Mouse (Mus musculus) intestine, embryonic 14.5 days (tissue): ENCODE data around the gene Nfib. TPM values are rescaled to one million over a fixed set of nuclear protein-coding genes. Genes with fewer than 3 reads are reported as not detected.

Source experiments
- ATAC-seq: fragments of 200-750 bp; cut with Nextera tagmentation; replicated peaks from 2 replicates; pipeline ENCODE4 v1.8.0; 2017; ENCODE audit warnings: low read depth, moderate number of reproducible peaks, moderate TSS enrichment, moderate library complexity; ENCODE audit not compliant: low FRiP score, low TSS enrichment
- DNase-seq: peaks from one replicate; pipeline ENCODE4 v3.0.0-alpha.2; 2018; ENCODE audit warnings: low spot score
- H3K27ac ChIP-seq: fragments of 300-500 bp; sonication (generic); 2 replicates; pipeline ENCODE4 v1.5.1; 2014; ENCODE audit warnings: low read depth, mild to moderate bottlenecking, control low read depth
- H3K27me3 ChIP-seq: fragments of 300-500 bp; sonication (generic); replicated peaks from 2 replicates; pipeline ENCODE4 v1.6.1; 2014; ENCODE audit warnings: low read length, control low read depth; ENCODE audit not compliant: control insufficient read depth, insufficient read depth
- H3K36me3 ChIP-seq: fragments of 300-500 bp; sonication (generic); 2 replicates; pipeline ENCODE4 v1.6.1; 2014; ENCODE audit warnings: low read length, control low read depth; ENCODE audit not compliant: control insufficient read depth, insufficient read depth
- H3K4me1 ChIP-seq: fragments of 300-500 bp; sonication (generic); replicated peaks from 2 replicates; pipeline ENCODE4 v1.6.1; 2014; ENCODE audit warnings: low read length, control low read depth, mixed read lengths; ENCODE audit not compliant: control insufficient read depth, insufficient read depth
- H3K4me2 ChIP-seq: fragments of 300-500 bp; sonication (generic); 2 replicates; pipeline ENCODE4 v1.6.1; 2014; ENCODE audit warnings: low read length
- H3K4me3 ChIP-seq: fragments of 300-500 bp; sonication (generic); 2 replicates; pipeline ENCODE4 v1.5.1; 2014; ENCODE audit warnings: low read depth, low read length, control low read depth, mixed read lengths
- H3K9ac ChIP-seq: fragments of 300-500 bp; sonication (generic); 2 replicates; pipeline ENCODE4 v1.6.1; 2014; ENCODE audit warnings: mild to moderate bottlenecking, low read length
- H3K9me3 ChIP-seq: fragments of 300-500 bp; sonication (generic); 2 replicates; pipeline ENCODE4 v1.6.1; 2016; ENCODE audit warnings: low read length, control low read depth; ENCODE audit not compliant: control insufficient read depth
- WGBS: fragments of 180-500 bp; shearing (Covaris S2); extraction: QIAGEN DNeasy Blood & Tissue Kit; methylation state at CpG from one replicate; pipeline ENCODE4 v1.1.7; 2014; 5-methylcytosine and 5-hydroxymethylcytosine counted together
- polyA plus RNA-seq: library from polyadenylated mRNA; unstranded; fragments of >200 nt; fragmentation: Nextera tagmentation; extraction: Ambion mirVana; gene quantifications from 2 replicates; pipeline ENCODE4 v1.2.1, GENCODE M21; 2014

Nfib gene
- polyA plus RNA-seq, 1 experiment from 2014 or later, result 61.7 TPM

DNA sequence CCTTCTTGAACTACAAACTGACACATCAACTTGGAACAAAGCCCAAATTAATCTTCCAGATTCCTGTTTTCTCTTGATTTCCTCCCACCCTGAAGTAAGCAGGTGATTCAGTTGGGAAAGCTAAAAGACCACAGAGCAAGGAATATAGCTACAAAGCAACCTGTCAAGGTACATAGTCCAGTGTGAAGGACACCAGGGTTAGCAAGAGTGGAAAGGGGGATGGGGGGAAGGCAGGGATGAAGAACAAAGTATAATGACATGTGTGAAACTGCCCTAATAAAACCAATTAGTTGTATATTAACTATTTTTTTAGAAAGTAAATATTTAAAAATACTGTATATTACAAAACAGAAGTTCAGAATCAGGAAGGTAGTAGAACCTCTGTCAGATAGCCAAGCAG, 325.0 kb downstream of the Nfib start:
- DNase-seq, result no peak
- no peak overlapping the region for H3K27ac ChIP-seq
- H3K9ac ChIP-seq, result no peak overlapping the region
- ATAC-seq, result no peak
- H3K9me3 ChIP-seq, result no peaks in the 10 kb centered on the region
- peaks cover 7% of the 10 kb centered on the region for H3K4me1 ChIP-seq
- no peaks in the 10 kb centered on the region for H3K27me3 ChIP-seq
- no peak overlapping the region for H3K4me2 ChIP-seq
- 0 out of 2 replicates have a peak, but pooled peaks cover 4% of the 10 kb centered on the region for H3K36me3 ChIP-seq
- H3K4me3 ChIP-seq, result no peak overlapping the region

- Histone ChIP-seq H3K9ac (no peak overlapping the region), H3K27ac (no peak overlapping the region), H3K4me2 (no peak overlapping the region), H3K4me3 (no peak overlapping the region), H3K27me3 (no peaks in the 10 kb centered on the region), H3K4me1 (no peaks in the 10 kb centered on the region), H3K36me3 (0 out of 2 replicates have a peak, but pooled peaks cover 4% of the 10 kb centered on the region), H3K9me3 (no peaks in the 10 kb centered on the region)
- WGBS, result 96% methylated on average over 3 of the region's 3 CpGs
- DNase-seq (no peak), ATAC-seq (no peak)
Observed at GRCm38 (mm10) chr4:82378050-82378449, 327.5 kb downstream of the Nfib start.

DNA sequence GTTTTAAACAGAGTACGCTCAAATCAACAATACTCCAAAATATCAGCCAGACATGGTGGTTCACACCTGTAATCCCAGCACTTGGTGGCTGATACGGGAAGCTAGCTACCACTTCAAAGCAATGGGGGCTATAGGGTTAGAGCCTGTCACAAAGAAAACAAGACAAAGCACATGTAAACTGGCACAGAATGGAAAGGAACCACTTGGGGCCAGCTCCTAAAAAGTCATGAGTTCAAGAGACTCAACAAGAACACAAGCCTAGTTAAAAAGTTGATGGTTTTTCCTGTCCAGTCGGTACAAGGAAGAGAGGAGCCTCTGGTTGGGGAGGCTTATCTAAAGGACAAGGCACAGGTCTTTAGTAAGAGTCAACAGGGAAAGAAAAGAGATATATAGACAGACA, 327.9 kb downstream of the Nfib start:
- H3K4me3 ChIP-seq, result no peak overlapping the region
- H3K36me3 ChIP-seq, result 0 out of 2 replicates have a peak, but pooled peaks cover 8% of the 10 kb centered on the region
- H3K4me2 ChIP-seq, result no peak overlapping the region
- H3K27ac ChIP-seq, result no peak overlapping the region
- H3K9me3 ChIP-seq, result no peaks in the 10 kb centered on the region
- ATAC-seq, result no peak
- no peak for DNase-seq
- H3K27me3 ChIP-seq, result no peaks in the 10 kb centered on the region
- no peaks in the 10 kb centered on the region for H3K4me1 ChIP-seq
- WGBS, result 92% methylated on average over 3 of the region's 3 CpGs
- no peak overlapping the region for H3K9ac ChIP-seq

- DNase-seq (no peak), ATAC-seq (no peak)
- no peaks in the 10 kb centered on the region for H3K27me3 ChIP-seq
- no peak overlapping the region for H3K4me3 ChIP-seq
- no peak overlapping the region for H3K9ac ChIP-seq
- H3K4me1 ChIP-seq, result no peaks in the 10 kb centered on the region
- no peak overlapping the region for H3K27ac ChIP-seq
- H3K4me2 ChIP-seq, result no peak overlapping the region
- H3K9me3 ChIP-seq, result no peaks in the 10 kb centered on the region
- WGBS, result 82% methylated on average over 5 of the region's 5 CpGs
- H3K36me3 ChIP-seq, result 0 out of 2 replicates have a peak, but pooled peaks cover 4% of the 10 kb centered on the region
Observed at GRCm38 (mm10) chr4:82374560-82374959, 331.0 kb downstream of the Nfib start.

- Histone ChIP-seq H3K27me3 (no peaks in the 10 kb centered on the region), H3K4me2 (no peak overlapping the region), H3K4me1 (no peaks in the 10 kb centered on the region), H3K9ac (no peak overlapping the region), H3K36me3 (0 out of 2 replicates have a peak, but pooled peaks cover 4% of the 10 kb centered on the region), H3K27ac (peak overlapping the region; percentile 33; the same call in 1 of the 2 replicates), H3K4me3 (no peak overlapping the region), H3K9me3 (no peaks in the 10 kb centered on the region)
- 79% methylated on average over 4 of the region's 4 CpGs for WGBS
- ATAC-seq (no peak; the same call in 1 of the 2 replicates), DNase-seq (no peak)
Observed at GRCm38 (mm10) chr4:82372217-82372616, 333.3 kb downstream of the Nfib start.

DNA sequence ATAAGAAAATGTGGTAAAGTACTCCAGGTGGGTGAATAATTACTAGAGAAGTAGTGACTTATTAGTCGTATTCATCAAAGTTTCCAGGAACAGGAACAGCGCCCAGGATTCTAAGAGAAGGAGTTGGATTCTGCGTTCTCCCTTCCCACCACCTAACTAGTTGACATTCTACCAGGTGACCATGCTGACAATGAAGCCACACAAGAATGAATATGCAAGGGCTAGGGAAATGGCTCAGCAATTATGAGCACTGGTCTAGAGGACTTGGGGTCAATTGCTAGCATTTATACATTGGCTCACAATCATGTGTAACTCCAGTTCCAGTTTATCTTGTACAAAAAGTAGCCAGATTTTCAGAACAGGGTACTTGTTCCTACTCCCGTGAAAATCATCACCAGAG, 334.1 kb downstream of the Nfib start:
- Histone ChIP-seq H3K4me3 (no peak overlapping the region), H3K27ac (no peak overlapping the region; the same call in 1 of the 2 replicates), H3K4me2 (no peak overlapping the region), H3K9ac (no peak overlapping the region), H3K27me3 (no peaks in the 10 kb centered on the region), H3K4me1 (no peaks in the 10 kb centered on the region), H3K36me3 (0 out of 2 replicates have a peak, but pooled peaks cover 4% of the 10 kb centered on the region), H3K9me3 (no peaks in the 10 kb centered on the region)
- ATAC-seq (no peak), DNase-seq (no peak)
- WGBS, result 92% methylated on average over 4 of the region's 4 CpGs

GRCm38 (mm10) chr4:82369011-82369776, 336.4 kb downstream of the Nfib start:
- ATAC-seq (no peak), DNase-seq (no peak)
- WGBS, result 79% methylated on average over 6 of the region's 6 CpGs
- Histone ChIP-seq H3K4me2 (no peak overlapping the region), H3K4me3 (no peak overlapping the region), H3K9me3 (no peaks in the 10 kb centered on the region), H3K36me3 (0 out of 2 replicates have a peak, but pooled peaks cover 4% of the 10 kb centered on the region), H3K9ac (no peak overlapping the region), H3K27ac (no peak overlapping the region), H3K4me1 (no peaks in the 10 kb centered on the region), H3K27me3 (no peaks in the 10 kb centered on the region)

DNA sequence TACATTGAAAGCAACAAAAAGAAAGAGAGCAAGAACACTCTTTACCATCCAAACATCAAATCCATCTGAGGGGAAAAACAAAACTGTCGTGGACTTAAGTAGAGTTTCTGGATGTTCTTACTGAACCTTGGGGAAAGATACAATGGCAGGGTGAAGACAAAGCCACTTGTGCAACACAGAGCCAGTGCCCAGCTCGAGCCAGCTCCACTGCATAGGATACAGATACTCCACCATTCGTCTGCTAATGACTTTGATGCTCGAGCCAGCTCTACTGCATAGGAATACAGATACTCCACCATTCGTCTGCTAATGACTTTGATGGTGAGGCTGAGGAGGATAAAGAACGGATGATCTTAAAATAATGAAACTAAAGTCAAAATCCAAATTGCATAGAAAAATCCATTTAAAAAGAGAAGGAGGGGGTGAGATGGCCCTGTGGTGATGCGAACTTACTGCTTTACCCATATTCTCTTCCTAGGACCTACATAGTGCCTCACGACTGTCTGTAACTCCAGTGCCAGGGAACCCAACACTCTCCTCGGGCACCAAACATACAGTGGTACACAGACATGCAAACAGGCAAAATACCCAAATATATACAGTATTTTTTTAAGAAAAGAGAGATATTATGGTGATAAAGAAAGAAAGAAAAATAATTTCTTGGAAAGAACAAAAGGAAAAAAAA, 337.3 kb downstream of the Nfib start:
- H3K27me3 ChIP-seq, result no peaks in the 10 kb centered on the region
- peaks cover 9% of the 10 kb centered on the region; the same call in 1 of the 2 replicates for H3K4me1 ChIP-seq
- 0 out of 2 replicates have a peak, but pooled peaks cover 4% of the 10 kb centered on the region for H3K36me3 ChIP-seq
- DNase-seq (no peak), ATAC-seq (no peak)
- H3K4me2 ChIP-seq, result no peak overlapping the region
- no peak overlapping the region for H3K4me3 ChIP-seq
- 84% methylated on average over 9 of the region's 9 CpGs for WGBS
- H3K9me3 ChIP-seq, result no peaks in the 10 kb centered on the region
- no peak overlapping the region for H3K27ac ChIP-seq
- no peak overlapping the region for H3K9ac ChIP-seq
